Mouse (Mus musculus) hindbrain, embryonic 14.5 days (tissue): ENCODE data around the gene Mcm2. TPM values are rescaled to one million over a fixed set of nuclear protein-coding genes. Genes with fewer than 3 reads are reported as not detected.

Source experiments
- ATAC-seq: fragments of 200-750 bp; cut with Nextera tagmentation; 2 replicates; pipeline ENCODE4 v1.8.0; 2017; ENCODE audit warnings: moderate number of reproducible peaks, mild to moderate bottlenecking, moderate TSS enrichment, moderate library complexity; ENCODE audit not compliant: low FRiP score
- DNase-seq: peaks from one replicate; pipeline ENCODE4 v3.0.0-alpha.2; 2015; ENCODE audit warnings: low spot score
- H3K27ac ChIP-seq: fragments of 300-500 bp; sonication (generic); 2 replicates; pipeline ENCODE4 v1.5.1; 2014; ENCODE audit warnings: mild to moderate bottlenecking, moderate library complexity
- H3K27me3 ChIP-seq: fragments of 300-500 bp; sonication (generic); 2 replicates; pipeline ENCODE4 v1.6.1; 2014; ENCODE audit warnings: mild to moderate bottlenecking, low read length, mixed read lengths; ENCODE audit not compliant: control insufficient read depth, insufficient read depth
- H3K36me3 ChIP-seq: fragments of 300-500 bp; sonication (generic); replicated peaks from 2 replicates; pipeline ENCODE4 v1.6.1; 2014; ENCODE audit not compliant: control insufficient read depth, insufficient read depth
- H3K4me1 ChIP-seq: fragments of 300-500 bp; sonication (generic); replicated peaks from 2 replicates; pipeline ENCODE4 v1.6.1; 2014; ENCODE audit warnings: antibody characterized with exemption, low read length, mixed read lengths; ENCODE audit not compliant: control insufficient read depth, insufficient read depth
- H3K4me2 ChIP-seq: fragments of 300-500 bp; sonication (generic); replicated peaks from 2 replicates; pipeline ENCODE4 v1.6.1; 2014; ENCODE audit warnings: mild to moderate bottlenecking, moderate library complexity
- H3K4me3 ChIP-seq: fragments of 300-500 bp; sonication (generic); replicated peaks from 2 replicates; pipeline ENCODE4 v1.5.1; 2014; ENCODE audit warnings: mild to moderate bottlenecking, low read length
- H3K9ac ChIP-seq: fragments of 300-500 bp; sonication (generic); 2 replicates; pipeline ENCODE4 v1.6.1; 2014
- H3K9me3 ChIP-seq: fragments of 300-500 bp; sonication (generic); 2 replicates; pipeline ENCODE4 v1.6.1; 2016; ENCODE audit warnings: low read length; ENCODE audit not compliant: control insufficient read depth
- WGBS: fragments of 180-500 bp; shearing (Covaris S2); extraction: QIAGEN DNeasy Blood & Tissue Kit; methylation state at CpG from one replicate; pipeline ENCODE4 v1.1.7; 2014; 5-methylcytosine and 5-hydroxymethylcytosine counted together
- polyA plus RNA-seq: library from polyadenylated mRNA; unstranded; fragments of >200 nt; fragmentation: Nextera tagmentation; extraction: Ambion mirVana; gene quantifications from 2 replicates; pipeline ENCODE4 v1.2.1, GENCODE M21; 2014

Gene Mcm2
- polyA plus RNA-seq, 1 experiment from 2014 or later: 27.0 TPM

GRCm38 (mm10) chr6:88850034-88850433 lies 48.5 kb downstream of the Mcm2 start:
- 88% methylated on average over 7 of the region's 7 CpGs for WGBS
- DNase-seq: no peak
- peaks cover 90% of the 10 kb centered on the region for H3K36me3 ChIP-seq

GRCm38 (mm10) chr6:88849270-88849669 lies 49.3 kb downstream of the Mcm2 start:
- 52% methylated on average over 4 of the region's 4 CpGs for WGBS
- H3K4me2 ChIP-seq: no peak overlapping the region
- DNase-seq (no peak), ATAC-seq (no peak)
- no peak overlapping the region for H3K27ac ChIP-seq
- H3K4me1 ChIP-seq: no peaks in the 10 kb centered on the region
- no peak overlapping the region for H3K4me3 ChIP-seq
- no peaks in the 10 kb centered on the region for H3K27me3 ChIP-seq
- no peak overlapping the region for H3K9ac ChIP-seq
- peaks cover 91% of the 10 kb centered on the region for H3K36me3 ChIP-seq
- H3K9me3 ChIP-seq: no peaks in the 10 kb centered on the region

More at GRCm38 (mm10) chr6:88850034-88850433, 48.5 kb downstream of the Mcm2 start:
- ATAC-seq: no peak
- no peaks in the 10 kb centered on the region for H3K4me1 ChIP-seq
- H3K27ac ChIP-seq: no peak overlapping the region
- no peak overlapping the region for H3K4me3 ChIP-seq
- no peaks in the 10 kb centered on the region for H3K27me3 ChIP-seq
- H3K9ac ChIP-seq: no peak overlapping the region
- no peak overlapping the region for H3K4me2 ChIP-seq
- H3K9me3 ChIP-seq: no peaks in the 10 kb centered on the region

- no peaks in the 10 kb centered on the region for H3K9me3 ChIP-seq
- no peak overlapping the region for H3K9ac ChIP-seq
- DNase-seq: no peak
- 66% methylated on average over 2 of the region's 2 CpGs for WGBS
- no peak overlapping the region for H3K27ac ChIP-seq
- H3K4me3 ChIP-seq: no peak overlapping the region
- no peaks in the 10 kb centered on the region for H3K4me1 ChIP-seq
- H3K27me3 ChIP-seq: no peaks in the 10 kb centered on the region
- peaks cover 86% of the 10 kb centered on the region for H3K36me3 ChIP-seq
- no peak for ATAC-seq
- no peak overlapping the region for H3K4me2 ChIP-seq
Observed at GRCm38 (mm10) chr6:88847571-88847970, 51.0 kb downstream of the Mcm2 start.

GRCm38 (mm10) chr6:88844901-88845565 lies 53.5 kb downstream of the Mcm2 start:
- no peak for ATAC-seq
- Histone ChIP-seq H3K9me3 (no peaks in the 10 kb centered on the region), H3K27me3 (no peaks in the 10 kb centered on the region), H3K9ac (no peak overlapping the region), H3K4me3 (no peak overlapping the region), H3K27ac (no peak overlapping the region), H3K36me3 (peaks cover 67% of the 10 kb centered on the region), H3K4me2 (no peak overlapping the region), H3K4me1 (peaks cover 10% of the 10 kb centered on the region)
- DNase-seq: no peak
- WGBS: 85% methylated on average over 7 of the region's 7 CpGs

- H3K36me3 ChIP-seq: peaks cover 62% of the 10 kb centered on the region
- WGBS: 81% methylated on average over 9 of the region's 9 CpGs
- ATAC-seq (no peak), DNase-seq (no peak)
- H3K4me3 ChIP-seq: no peak overlapping the region
- H3K9me3 ChIP-seq: no peaks in the 10 kb centered on the region
- H3K9ac ChIP-seq: no peak overlapping the region
- H3K4me2 ChIP-seq: no peak overlapping the region
- H3K4me1 ChIP-seq: peaks cover 11% of the 10 kb centered on the region
- H3K27me3 ChIP-seq: no peaks in the 10 kb centered on the region
- H3K27ac ChIP-seq: no peak overlapping the region
Observed at GRCm38 (mm10) chr6:88843781-88844725, 54.5 kb downstream of the Mcm2 start.

GRCm38 (mm10) chr6:88843241-88843640 lies 55.3 kb downstream of the Mcm2 start:
- H3K9me3 ChIP-seq: no peaks in the 10 kb centered on the region
- H3K4me3 ChIP-seq: no peak overlapping the region
- H3K27ac ChIP-seq: no peak overlapping the region
- ATAC-seq (no peak), DNase-seq (no peak)
- peak overlapping the region; percentile 80 for H3K4me2 ChIP-seq
- H3K9ac ChIP-seq: peak overlapping the region; percentile 60; the same call in 1 of the 2 replicates
- 72% methylated on average over 7 of the region's 7 CpGs for WGBS
- peaks cover 11% of the 10 kb centered on the region for H3K4me1 ChIP-seq
- peaks cover 62% of the 10 kb centered on the region for H3K36me3 ChIP-seq
- no peaks in the 10 kb centered on the region for H3K27me3 ChIP-seq

DNA sequence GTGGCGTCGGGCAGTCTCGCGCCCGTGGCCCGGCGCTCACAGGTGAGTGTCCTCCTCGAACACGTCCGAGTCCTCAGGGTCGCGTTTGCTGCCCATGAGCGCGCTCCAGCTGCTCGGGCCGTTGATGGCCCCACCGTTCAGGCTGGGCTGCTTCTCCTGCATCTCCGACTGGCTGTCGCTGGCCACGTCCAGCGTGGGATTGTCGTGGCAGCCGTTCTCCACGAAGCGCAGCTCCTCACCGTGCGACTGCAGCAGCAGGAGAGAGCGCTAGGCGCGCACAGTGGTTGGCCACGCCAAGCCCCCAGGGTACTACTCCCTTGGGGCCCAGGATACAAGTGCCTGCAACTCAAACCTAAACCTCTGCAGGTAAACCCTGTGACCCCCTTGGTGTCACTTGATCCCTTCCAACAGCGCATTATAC lies 55.8 kb downstream of the Mcm2 start:
- ATAC-seq (no peak; the same call in 1 of the 2 replicates), DNase-seq (no peak)
- peak overlapping the region; percentile 77 for H3K4me3 ChIP-seq
- H3K9me3 ChIP-seq: no peaks in the 10 kb centered on the region
- H3K4me2 ChIP-seq: peak overlapping the region; percentile 80
- H3K9ac ChIP-seq: peak overlapping the region; percentile 60
- no peaks in the 10 kb centered on the region for H3K27me3 ChIP-seq
- peaks cover 11% of the 10 kb centered on the region for H3K4me1 ChIP-seq
- under 1% methylated on average over 31 of the region's 32 CpGs for WGBS
- H3K27ac ChIP-seq: peak overlapping the region; percentile 84
- peaks cover 62% of the 10 kb centered on the region for H3K36me3 ChIP-seq

DNA sequence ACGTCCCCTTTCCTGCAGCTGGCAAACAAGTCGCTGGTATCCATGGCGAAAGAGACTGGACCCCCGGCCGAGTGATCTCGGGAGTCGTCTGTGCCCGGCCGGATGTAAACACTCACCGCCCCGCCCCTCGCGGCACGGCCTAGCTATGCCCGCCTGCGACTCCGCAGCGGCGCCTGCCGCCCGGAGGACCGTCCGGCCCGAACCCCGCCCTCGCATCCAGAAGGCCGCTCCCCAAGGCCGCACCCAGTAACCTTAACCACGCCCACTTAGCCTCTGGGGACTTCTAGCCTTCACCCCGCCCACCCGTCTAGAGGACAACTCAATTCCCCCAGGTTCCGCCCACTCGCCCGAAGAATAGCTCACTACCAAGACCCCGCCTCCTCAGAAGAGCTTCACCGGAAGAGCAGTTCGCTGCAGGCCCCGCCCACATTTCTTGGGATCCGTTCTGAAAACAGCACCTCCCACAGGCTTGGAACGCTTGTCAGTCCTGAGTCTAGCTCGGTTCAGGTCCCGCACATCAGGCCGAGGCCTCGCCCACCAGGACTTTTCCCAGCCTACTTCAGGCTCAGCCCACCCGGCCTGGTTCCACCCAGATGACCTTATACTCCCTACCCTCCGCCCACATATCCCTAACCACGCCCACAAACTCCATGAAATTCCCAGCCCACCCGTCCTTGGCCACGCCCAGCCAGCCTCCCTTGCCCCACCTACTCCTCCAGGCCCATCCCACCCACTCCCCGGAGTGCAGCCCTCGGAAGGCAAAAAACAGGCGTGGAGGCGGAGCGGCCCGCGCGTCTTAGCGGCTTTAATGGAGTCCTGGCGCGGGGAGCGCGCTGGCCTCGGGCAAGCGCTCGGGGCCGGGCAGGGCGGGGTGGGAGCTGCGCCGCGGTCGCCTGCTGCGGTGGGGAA lies 56.5 kb downstream of the Mcm2 start, which contains the start of gene Abtb1:
Abtb1 (minus strand) TSS at position 204 of the 909 bp plus-strand sequence.
- H3K27me3 ChIP-seq: no peaks in the 10 kb centered on the region
- WGBS: under 1% methylated on average over 72 of the region's 72 CpGs
- H3K4me3 ChIP-seq: peak within 1 kb of the TSS; percentile 77
- DNase-seq: peak; percentile 98
- peak; percentile 94 for ATAC-seq
- peaks cover 62% of the 10 kb centered on the region for H3K36me3 ChIP-seq
- peak within 1 kb of the TSS; percentile 84 for H3K27ac ChIP-seq
- H3K4me1 ChIP-seq: peaks cover 11% of the 10 kb centered on the region
- H3K9me3 ChIP-seq: no peaks in the 10 kb centered on the region
- peak within 1 kb of the TSS; percentile 84 for H3K9ac ChIP-seq
- peak within 1 kb of the TSS; percentile 80 for H3K4me2 ChIP-seq
